Mouse (Mus musculus): Measurements from ENCODE around the gene Lsmem1.
"Not testable (repeated sequence)": the region's sequence is repeated elsewhere in the genome, so short reads cannot be mapped to it uniquely, and the experiment has no call there.

The Lsmem1 gene

DNA sequence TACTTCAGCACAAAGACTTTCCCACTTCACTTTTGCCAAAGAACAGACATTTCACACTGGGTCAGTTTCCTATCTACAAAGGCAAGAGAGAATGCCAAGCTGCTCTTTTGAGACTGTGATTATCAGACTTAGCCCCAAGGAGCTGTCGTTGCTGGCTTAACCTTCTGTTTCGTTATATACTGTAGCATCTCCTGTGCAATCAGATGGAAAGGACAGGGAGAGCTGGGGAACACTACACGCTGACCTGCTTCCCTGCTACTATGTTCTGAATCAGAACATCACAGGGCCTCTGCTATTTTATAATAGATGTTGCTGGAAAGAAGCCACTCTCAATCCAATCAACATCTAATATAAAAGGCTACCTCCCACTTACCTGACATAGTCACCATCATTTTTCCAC lies 9.8 kb upstream of the Lsmem1 start:
- no peak for DNase-seq

DNA sequence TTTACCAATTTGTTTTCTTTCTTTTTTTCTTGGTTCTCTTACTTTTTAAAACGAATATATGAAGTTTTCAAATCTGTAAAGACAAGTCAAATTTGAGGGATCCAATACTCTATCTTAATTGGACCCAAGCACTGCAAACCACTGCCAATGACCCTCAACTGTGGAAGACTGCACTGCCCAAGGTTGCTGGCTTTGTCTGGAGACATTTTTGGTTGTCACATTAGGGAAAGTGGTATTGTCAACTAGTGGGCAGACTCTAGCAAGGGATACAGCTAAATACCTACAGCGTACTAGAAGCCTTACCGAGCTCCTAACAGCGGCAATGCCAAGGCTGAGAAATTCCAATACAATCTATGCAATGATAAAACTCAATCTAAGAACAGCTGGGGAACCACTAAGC lies 8.6 kb upstream of the Lsmem1 start:
- no peak for DNase-seq

DNA sequence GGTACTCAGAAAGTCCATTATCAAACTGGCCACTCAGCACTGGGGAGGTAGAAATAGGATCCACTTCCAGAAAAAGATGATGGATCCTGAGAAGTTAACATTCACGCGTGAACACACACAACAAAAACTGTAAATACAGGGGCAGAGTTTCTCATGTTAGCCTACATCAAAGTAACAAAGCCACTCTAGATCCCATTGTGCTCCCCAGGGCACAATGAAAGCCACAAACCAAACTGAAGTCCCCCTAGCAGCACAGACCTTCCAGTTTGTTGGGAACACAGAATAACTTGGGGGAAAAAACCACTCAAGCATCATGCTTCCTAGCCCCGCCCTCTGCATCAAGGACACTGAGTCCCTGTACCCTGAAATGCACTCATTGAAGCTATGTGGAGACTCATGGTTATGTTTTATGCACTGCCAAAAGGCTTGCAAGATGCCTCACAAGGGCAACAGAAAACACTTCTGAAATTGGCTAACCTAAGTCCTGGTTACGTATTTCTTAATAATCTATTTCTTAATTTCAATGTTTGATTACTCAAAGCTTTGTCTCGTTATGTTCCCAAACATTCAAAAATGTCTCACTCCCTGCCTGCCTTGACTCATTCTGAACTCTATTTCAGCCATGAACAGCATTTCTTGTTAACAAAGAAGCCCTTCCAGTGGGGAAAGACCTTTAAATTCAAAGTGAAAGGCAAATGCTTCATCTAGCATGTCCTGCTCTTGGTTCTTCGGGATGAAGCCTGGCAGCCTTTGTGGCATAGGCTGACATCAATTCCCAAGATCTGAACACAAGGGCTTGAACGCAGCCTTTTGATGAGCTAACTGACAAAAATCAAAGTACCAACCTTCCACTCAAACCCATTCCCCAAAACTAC lies 3.1 kb upstream of the Lsmem1 start:
- DNase-seq, result peak; percentile 44 to 63

DNA sequence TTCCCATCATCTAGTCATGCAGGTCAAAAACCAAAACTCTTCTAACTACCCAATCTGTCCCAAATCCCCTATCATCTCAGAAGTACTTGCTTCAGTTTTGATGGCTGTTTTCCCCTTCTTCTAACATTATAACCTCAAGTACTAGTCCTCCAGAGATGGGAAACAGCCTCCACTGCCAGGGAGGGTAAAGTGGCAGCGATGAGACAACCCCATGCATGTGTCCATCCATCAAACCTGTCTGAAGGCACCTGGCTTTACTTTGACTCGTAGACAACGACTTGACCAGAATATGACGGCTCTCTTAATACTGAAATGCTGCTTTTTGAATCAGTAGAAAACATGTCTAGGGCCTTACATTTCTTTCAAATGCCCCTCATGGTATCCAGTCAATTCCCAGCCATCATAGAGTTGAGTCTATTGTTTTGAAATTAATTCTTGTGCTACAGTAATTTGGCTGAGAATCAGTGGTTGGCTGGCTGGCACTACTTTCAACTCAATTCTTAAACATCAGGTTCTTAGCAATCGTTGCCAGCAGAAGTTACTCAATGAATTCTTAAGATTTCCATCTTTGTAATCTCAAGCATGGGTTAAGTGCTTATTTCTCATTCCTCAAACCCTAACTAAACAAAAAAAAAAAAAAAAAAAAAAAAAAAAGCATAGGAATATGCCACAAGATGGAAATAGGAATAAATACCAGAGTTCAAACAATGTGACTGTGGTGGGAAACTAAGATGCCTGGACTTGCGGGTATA lies 1.4 kb upstream of the Lsmem1 start:
- peak in 1 of 2 experiments; percentile 27 for DNase-seq

DNA sequence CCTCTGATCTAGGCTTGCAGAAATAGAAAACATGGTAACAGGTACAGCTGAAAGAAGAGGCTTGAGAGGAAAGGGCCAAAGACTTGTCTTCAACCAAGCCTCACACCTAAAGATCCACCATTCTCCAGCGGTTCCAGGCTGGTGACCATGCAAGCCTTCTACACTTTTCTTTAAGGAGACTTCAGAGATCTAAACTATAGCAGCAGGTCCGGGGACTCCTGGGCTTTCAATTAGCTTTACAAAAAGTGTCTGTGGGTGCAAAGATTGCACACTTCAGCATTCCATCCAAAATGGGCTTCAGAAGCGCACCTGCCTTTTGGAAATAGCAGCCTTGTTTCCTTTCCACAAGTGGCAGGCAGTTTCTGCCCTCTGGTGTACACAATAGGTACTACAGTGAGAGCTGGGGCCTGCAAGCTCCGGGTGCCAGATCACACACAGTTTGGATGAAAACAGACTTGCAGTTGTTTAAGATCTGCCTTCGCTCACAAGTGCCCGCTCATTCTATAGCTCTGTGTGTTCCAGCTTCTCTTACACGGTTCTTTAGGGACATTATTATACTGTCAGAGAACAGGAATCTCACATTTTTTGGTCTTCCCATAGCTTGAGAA lies 609 bp upstream of the Lsmem1 start:
- peak; percentile 61 to 72 for DNase-seq

DNA sequence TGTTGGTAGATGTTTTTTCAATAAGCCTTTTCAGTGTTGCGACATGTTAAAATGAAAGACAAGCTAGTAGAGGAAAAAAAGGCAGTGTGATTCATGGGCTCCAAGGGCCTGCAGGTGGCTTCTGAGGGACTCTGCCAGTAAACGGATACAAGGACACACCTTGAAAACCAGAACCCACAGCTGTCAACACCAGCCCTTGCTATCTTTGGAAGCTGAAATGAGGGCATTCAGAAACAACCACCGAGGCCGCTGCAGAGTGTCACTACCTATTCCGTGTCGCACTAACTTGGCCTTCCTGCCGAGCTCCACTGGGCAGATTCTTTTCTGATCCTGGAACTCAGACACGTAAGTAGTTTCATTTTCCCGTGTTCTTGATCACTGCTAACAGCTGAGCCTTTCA lies 863 bp downstream of the Lsmem1 start:
- DNase-seq, result peak in 1 of 2 experiments; percentile 24

DNA sequence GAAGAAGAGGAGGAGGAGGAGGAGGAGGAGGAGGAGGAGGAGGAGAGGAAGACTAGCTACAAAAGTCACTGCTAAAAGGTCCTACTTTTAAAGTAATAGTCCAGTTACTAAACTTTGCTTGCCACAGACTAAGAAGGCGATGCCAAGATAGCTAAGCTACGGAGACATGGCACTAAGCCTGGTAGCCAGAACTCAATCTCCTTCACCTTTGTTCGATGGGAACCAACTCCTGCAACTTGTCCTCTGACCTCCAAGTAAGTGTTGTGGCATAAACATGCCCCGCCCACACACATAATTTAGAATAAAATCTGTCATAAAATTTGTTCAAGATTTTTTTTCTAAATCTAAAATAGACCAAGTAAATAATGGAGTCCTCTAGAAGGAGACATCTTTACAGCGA lies 1.3 kb downstream of the Lsmem1 start:
- no peak for DNase-seq

DNA sequence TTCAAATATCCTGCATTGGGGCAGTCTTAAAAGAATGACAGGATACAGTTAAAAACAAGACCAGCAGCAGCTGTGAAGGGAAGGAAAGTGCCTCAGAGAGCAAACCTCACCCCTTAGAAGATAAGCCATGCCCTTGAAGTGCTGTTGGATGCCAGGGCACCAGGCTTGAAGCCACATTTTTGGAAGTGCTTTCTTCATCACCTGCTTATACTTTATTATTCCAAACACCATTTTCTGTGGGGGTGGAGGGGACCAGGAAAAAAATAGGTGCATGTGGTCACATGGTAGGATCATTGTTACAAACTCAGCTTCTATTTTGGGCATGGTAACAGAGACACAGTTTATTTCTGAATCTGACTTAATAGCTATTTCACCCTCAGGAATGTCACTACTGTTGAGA lies 1.8 kb downstream of the Lsmem1 start:
- no peak for DNase-seq

DNA sequence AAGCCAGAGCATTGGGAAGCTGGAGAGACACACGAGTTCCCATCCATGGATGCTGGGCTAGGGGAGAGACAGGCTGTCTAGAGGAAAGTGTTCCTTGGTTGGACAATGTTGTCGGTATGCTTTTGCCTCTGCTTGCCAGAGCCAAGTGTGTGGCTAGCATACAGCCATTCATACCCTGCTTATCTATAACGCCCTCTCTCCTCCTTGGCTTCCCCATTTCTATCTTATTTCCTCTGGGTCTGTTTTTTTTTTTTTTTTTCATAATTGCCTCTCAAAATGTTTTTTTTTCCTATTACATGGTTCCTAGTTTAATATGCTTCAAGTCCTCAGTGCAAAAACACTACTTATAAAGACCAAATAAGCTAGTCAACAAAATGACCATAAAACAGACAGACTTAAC lies 13.8 kb downstream of the Lsmem1 start:
- DNase-seq, result no peak

DNA sequence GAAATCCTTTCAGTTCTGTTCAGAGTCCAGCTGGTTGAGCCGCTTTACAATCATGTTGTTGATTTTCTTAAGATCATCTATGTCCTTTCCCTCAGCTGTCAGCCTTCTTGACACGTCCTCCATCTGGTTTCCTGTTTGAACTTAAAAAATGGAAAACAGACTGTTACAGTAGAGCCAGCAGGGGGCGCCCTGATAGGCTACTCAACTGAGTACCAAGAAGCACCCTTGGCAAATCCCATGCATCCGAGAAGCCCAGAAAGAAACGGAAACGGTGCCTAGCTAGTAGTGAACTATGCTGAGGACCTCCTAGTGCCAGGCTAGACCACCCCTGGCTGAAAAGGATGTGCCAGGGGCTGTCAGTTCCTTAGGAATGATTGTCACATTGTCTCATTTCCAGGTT lies 22.2 kb downstream of the Lsmem1 start:
- peak; percentile 25 to 48 for DNase-seq

DNA sequence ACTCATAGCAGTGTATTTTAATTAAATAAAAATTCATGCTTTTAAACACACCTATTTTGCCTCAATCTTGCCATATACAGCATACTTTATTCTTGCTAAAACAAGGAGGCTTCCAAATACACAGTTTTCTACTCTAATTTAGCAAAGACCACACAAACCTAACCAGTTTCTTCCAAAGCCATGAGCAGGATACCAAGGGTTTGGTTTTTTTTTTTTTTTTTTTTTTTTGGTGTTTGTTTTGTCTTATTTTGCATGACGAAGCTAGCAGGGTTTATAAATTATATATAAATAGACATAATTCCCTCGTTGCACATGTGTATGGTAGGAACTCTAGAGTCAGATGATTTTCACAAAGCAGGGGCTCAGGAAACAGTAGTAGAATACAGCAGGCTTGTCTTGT lies 23.1 kb downstream of the Lsmem1 start:
- DNase-seq, result no peak

DNA sequence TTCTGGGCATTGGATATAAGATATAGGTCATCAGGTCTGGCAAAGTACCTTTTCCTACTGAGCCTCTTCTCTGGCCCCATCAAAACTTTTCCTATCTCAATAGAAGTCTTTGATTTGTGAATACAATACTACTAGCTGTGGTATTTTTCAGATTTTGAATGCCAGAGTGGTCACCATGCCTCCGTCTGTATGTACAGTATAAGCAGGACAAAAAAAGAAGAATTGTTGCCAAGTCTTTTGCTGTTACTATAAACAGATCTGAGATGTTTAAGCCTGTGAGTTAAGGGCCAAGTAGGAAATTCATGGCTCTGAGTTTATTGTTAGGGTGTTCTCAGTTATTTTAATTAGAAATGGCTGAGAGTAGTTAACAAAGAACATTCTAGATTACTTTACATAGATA lies 24.1 kb downstream of the Lsmem1 start:
- not testable (repeated sequence) for DNase-seq

DNA sequence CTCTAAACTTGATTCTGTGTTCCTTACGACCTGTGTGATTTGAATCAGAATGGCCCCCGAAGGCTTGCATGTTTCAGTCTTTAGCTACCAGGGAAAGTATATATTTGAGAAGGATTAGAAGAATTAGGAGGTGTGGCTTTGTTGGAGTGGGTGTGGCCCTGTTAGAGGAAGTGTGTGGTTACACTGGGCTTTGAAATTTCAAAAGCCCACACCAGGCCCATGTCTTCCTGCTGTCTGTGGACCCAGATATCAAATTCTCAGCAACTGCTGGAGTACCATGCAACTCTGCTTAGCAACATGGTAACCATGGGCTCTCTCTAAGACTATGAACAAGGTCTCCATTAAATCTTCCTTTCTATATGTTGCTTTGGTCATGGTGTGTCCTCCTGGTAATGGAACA lies 27.7 kb downstream of the Lsmem1 start:
- no peak for DNase-seq

DNA sequence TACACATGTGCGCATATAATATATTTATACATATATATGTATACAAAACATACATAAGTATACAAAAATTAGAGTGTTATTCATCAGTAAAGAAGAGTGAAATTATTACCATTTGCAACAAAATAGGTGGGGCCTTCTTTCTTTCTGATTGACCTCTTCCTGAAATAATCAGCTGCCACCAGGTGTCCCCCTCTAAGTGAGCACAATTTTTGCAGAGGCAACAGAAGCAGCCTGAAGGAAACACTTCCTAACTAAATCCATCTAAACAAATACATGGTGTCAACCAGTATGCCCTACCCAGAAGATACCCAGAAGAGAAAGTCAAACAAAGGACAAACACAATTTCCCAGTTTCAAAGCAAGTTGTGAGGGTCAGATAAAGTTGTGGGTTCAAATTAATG lies 29.6 kb downstream of the Lsmem1 start:
- no peak for DNase-seq

DNA sequence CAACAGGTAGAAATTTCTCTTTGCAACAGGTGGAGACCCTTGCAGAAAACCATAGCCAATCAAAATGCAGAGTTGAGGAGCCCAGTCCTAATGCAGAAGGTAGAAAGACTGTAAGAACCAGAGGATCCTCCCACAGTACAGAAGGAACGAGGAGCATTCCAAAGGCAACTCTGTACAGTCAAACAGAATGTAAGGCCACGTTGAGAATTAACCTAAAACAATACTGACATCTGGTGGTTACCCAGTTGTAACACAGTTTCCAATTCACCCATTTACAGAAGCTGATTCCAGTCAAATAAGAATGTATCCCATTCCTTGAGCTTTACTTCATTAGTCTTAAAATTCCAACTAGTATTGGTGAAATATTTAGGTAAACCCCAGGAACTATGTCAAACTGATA lies 34.7 kb downstream of the Lsmem1 start:
- peak in 1 of 2 experiments; percentile 5 for DNase-seq

DNA sequence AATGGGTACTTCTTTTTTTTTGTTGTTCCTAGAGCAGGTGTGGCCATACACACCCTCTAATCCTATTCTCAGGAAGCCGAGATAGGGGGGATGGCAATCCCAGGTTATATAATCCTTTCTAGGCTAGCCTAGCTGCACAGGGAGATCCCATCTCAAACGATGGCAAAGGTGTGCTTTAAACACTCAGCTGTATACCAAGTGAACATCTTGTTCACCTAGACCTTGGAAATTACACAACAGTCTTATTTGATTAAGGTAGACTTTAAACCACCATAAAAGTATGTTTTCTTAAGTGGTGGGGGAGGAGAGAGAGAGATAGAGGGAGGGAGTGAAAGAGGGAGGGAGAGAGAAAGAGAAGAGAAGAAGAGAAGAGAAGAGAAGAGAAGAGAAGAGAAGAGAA lies 38.5 kb downstream of the Lsmem1 start:
- no peak for DNase-seq

DNA sequence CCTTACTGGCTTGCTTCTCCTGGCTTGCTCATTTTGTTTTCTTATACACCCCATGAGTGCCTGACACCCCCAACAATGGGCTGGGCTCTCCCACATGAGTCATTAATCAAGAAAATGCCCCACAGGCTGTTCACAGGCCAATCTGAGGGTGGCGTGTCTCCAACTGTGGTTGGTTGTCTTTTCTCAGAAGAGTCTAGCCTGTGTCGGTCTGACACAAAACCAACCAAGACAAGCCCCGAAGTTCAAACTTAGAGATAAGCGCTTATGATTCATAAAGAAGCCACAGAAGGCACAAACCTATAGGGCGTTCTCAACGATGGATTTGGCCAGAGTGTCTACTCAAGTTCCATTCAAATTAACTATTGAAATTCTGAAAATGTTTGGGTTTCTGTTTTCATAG lies 45.1 kb downstream of the Lsmem1 start:
- no peak for DNase-seq

DNA sequence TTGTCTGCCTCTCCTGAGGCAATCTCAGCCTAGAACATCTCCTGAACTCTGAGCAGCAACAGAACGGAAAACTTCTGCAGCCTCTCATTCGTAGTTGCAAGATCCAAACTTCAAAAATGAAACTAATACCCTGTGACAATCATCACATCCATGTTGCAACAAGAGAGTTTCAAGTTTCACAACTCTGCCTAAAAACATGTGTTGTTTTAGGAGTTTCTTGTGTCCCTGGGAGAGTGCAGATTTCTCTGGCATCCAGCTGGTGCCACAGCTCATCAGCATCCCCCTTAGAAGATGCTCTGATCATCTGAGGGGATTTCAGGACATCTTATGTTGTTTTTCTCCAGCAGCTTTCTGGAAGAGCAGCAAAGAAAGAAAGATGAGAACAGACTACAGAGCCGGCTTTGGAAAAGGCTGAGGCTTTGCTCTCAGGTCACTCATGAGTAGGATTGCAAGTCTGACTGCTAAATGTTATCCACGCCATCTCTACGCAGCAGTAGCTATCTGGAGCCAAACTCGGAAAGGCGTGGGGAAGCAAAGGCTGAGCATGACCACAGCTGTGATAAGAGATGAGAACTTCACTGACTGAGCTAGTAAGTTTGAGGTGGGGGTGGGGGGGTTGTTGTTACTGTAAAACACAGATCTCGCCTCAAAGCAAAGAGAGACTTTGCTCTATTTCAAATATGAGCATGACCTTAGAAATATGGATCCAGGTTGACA lies 46.8 kb downstream of the Lsmem1 start:
- DNase-seq, result no peak

DNA sequence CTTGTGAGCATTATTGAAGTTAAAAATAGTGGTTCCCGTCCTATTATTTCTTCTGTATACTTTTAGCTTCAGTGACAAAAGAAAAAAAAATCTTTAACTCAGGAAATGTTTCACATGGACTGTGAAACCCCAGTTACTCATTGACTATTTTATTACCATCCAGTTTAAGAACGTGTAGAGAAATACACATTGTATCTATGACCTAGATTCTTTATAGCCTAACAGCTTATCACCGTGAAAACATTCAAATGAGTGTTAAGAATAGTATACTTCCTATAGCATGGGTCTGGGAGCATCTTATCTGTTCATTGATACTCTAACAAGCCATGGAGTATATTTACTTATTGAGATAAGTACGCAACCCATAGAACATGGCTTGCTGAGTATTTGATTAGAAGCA lies 52.0 kb downstream of the Lsmem1 start:
- no peak for DNase-seq

DNA sequence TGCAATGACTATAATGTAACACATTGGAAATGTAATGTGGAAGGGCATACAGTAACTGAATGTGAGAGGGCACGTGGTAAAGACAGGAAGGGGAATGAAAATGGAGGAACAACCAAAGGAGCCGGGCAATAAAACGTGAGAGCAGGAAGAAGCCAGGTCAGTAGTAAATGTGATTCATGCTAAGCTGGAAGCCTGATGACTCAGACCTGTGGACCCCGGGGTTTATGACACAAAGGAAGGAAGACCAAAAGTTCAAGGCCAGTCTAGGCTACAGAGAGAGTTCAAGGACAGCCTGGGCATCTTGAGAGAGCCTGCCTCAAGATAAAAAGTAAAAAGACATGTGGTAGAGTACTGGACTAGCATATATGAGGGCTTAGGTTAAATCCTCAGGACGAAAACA lies 52.8 kb downstream of the Lsmem1 start:
- DNase-seq, result no peak

DNA sequence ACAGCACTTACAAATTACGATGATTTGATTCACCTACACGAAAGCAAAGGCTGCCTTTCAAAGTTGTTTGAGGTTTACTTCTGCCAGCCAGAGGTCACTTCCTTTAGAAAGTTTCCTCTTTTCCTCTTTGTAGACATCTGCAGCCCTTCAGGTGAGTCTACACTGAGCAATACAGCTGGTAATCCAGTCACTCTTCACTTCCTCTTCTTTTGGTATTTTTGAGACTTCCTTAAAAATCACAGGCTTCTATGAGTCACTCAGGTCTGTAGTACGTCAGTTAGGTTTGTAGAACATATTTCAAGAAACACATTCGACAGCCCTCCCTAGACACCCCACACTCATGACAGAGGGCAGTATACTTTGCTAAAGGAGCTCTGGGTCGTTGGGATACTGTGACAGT lies 58.6 kb downstream of the Lsmem1 start:
- no peak for DNase-seq

DNA sequence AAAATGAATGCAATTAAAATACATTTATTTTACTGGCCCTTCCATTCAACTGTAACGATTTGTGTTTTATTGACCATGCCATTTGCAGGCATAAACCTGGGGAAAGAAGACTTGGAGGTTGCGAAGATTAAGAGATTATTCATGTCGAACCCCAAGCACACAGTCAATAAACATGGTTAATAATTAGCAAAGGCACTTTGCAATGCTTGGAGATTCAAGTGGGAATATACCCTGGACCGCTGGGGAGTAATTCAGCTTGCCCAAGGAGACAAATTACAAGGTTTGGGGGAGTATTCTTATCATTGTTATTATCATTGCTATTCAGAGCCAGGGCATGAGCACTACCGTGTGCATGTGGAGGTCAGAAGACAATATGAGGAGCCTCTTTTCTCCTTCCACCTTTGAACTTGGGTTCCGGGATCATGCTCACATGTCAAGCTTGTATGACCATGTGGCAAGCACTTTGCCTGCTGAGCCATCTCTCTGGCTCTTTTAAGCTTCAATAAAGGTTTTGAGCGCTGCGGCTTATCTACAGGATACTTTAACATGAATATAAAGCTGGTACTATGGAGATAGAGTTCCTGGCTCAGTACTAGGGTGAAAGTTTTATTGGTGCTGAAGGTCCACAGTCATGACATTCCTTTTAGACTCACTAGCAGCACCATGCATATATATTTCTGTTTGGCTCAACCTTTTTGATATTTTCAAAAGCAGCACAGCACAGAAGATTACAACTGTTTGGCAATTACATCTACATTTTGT lies 59.6 kb downstream of the Lsmem1 start:
- no peak for DNase-seq

Measured in lung, adult 18-20 months (tissue).